Mouse (Mus musculus) liver, embryonic 14.5 days (tissue): ENCODE results near the gene Tdrd3.

Experiments
- CTCF ChIP-seq: IDR thresholded peaks from 2 replicates; pipeline ENCODE4 v1.5.1; 2016; ENCODE audit warnings: antibody characterized with exemption, low read depth, control low read depth
- EP300 ChIP-seq: IDR thresholded peaks from 2 replicates; pipeline ENCODE4 v1.6.1; 2016; ENCODE audit warnings: antibody characterized with exemption, low read depth

- TF ChIP-seq EP300: no peak
- no peak for TF ChIP-seq CTCF
Observed at GRCm38 (mm10) chr14:87515281-87515680, 98.8 kb downstream of the Tdrd3 start.
